Mouse (Mus musculus): ENCODE data around the gene Sorcs2. TPM values are rescaled to one million over a fixed set of nuclear protein-coding genes. Genes with fewer than 3 reads are reported as not detected.

The Sorcs2 gene
- polyA plus RNA-seq, 1 experiment from 2014 or later, result 16.9 TPM

GRCm38 (mm10) chr5:36356659-36357058 is 41.3 kb downstream of the Sorcs2 start:
- no peak for ATAC-seq (ENCODE audit: insufficient number of reproducible peaks, insufficient read depth, low FRiP score, low TSS enrichment, low read depth)
- H3K9me3 ChIP-seq, result no peaks in the 10 kb centered on the region
- no peaks in the 10 kb centered on the region for H3K36me3 ChIP-seq
- H3K9ac ChIP-seq (replicated peaks), result no peak overlapping the region
- H3K4me3 ChIP-seq (replicated peaks), result no peak overlapping the region
- H3K27me3 ChIP-seq, result no peaks in the 10 kb centered on the region
- H3K27ac ChIP-seq, result no peak overlapping the region
- H3K4me2 ChIP-seq, result no peak overlapping the region
- 77% methylated on average over 4 of the region's 4 CpGs for WGBS
- peaks cover 24% of the 10 kb centered on the region for H3K4me1 ChIP-seq (replicated peaks)

- H3K27me3 ChIP-seq, result no peaks in the 10 kb centered on the region
- no peak for ATAC-seq (ENCODE audit: insufficient number of reproducible peaks, insufficient read depth, low FRiP score, low TSS enrichment, low read depth)
- no peak overlapping the region for H3K9ac ChIP-seq (replicated peaks)
- no peak overlapping the region for H3K4me3 ChIP-seq (replicated peaks)
- WGBS, result 85% methylated on average over 3 of the region's 3 CpGs
- no peak overlapping the region for H3K4me2 ChIP-seq
- H3K9me3 ChIP-seq, result no peaks in the 10 kb centered on the region
- no peak overlapping the region for H3K27ac ChIP-seq
- H3K4me1 ChIP-seq (replicated peaks), result peaks cover 22% of the 10 kb centered on the region
- H3K36me3 ChIP-seq, result no peaks in the 10 kb centered on the region
Observed at GRCm38 (mm10) chr5:36355683-36356082, 42.3 kb downstream of the Sorcs2 start.

- peaks cover 10% of the 10 kb centered on the region; the same call in 1 of the 2 replicates for H3K4me1 ChIP-seq (replicated peaks)
- H3K4me3 ChIP-seq (replicated peaks), result no peak overlapping the region
- no peak overlapping the region for H3K9ac ChIP-seq (replicated peaks)
- no peaks in the 10 kb centered on the region for H3K36me3 ChIP-seq
- 92% methylated on average over 6 of the region's 6 CpGs for WGBS
- H3K27me3 ChIP-seq, result no peaks in the 10 kb centered on the region
- ATAC-seq (ENCODE audit: insufficient number of reproducible peaks, insufficient read depth, low FRiP score, low TSS enrichment, low read depth), result no peak
- H3K9me3 ChIP-seq, result no peaks in the 10 kb centered on the region
- no peak overlapping the region for H3K27ac ChIP-seq
- H3K4me2 ChIP-seq, result no peak overlapping the region
Observed at GRCm38 (mm10) chr5:36353679-36354078, 44.3 kb downstream of the Sorcs2 start.

GRCm38 (mm10) chr5:36353194-36353593 is 44.7 kb downstream of the Sorcs2 start:
- WGBS, result 92% methylated on average over 2 of the region's 2 CpGs

GRCm38 (mm10) chr5:36346698-36347097 is 51.2 kb downstream of the Sorcs2 start:
- no peak overlapping the region for H3K4me2 ChIP-seq
- 83% methylated on average over 4 of the region's 4 CpGs for WGBS
- H3K27me3 ChIP-seq, result no peaks in the 10 kb centered on the region
- H3K4me3 ChIP-seq (replicated peaks), result no peak overlapping the region
- no peak for ATAC-seq (ENCODE audit: insufficient number of reproducible peaks, insufficient read depth, low FRiP score, low TSS enrichment, low read depth)
- H3K27ac ChIP-seq, result no peak overlapping the region
- H3K36me3 ChIP-seq, result no peaks in the 10 kb centered on the region
- no peaks in the 10 kb centered on the region for H3K9me3 ChIP-seq
- H3K4me1 ChIP-seq (replicated peaks), result peaks cover 12% of the 10 kb centered on the region
- H3K9ac ChIP-seq (replicated peaks), result no peak overlapping the region

More at GRCm38 (mm10) chr5:36353194-36353593, 44.7 kb downstream of the Sorcs2 start:
- Histone ChIP-seq H3K4me3 (replicated peaks) (no peak overlapping the region), H3K9me3 (no peaks in the 10 kb centered on the region), H3K4me2 (no peak overlapping the region), H3K27me3 (no peaks in the 10 kb centered on the region), H3K27ac (no peak overlapping the region), H3K36me3 (no peaks in the 10 kb centered on the region), H3K4me1 (replicated peaks) (peaks cover 10% of the 10 kb centered on the region; the same call in 1 of the 2 replicates), H3K9ac (replicated peaks) (no peak overlapping the region)
- ATAC-seq (ENCODE audit: insufficient number of reproducible peaks, insufficient read depth, low FRiP score, low TSS enrichment, low read depth), result no peak

GRCm38 (mm10) chr5:36339283-36339682 is 58.7 kb downstream of the Sorcs2 start:
- peaks cover 29% of the 10 kb centered on the region for H3K4me1 ChIP-seq (replicated peaks)
- no peak overlapping the region for H3K4me2 ChIP-seq
- no peaks in the 10 kb centered on the region for H3K9me3 ChIP-seq
- WGBS, result 60% methylated on average over 3 of the region's 3 CpGs
- no peak for ATAC-seq (ENCODE audit: insufficient number of reproducible peaks, insufficient read depth, low FRiP score, low TSS enrichment, low read depth)
- H3K9ac ChIP-seq (replicated peaks), result no peak overlapping the region
- H3K36me3 ChIP-seq, result no peaks in the 10 kb centered on the region
- no peaks in the 10 kb centered on the region for H3K27me3 ChIP-seq
- H3K27ac ChIP-seq, result peak overlapping the region; percentile 47; the same call in 1 of the 2 replicates
- H3K4me3 ChIP-seq (replicated peaks), result no peak overlapping the region

- no peak for ATAC-seq (ENCODE audit: insufficient number of reproducible peaks, insufficient read depth, low FRiP score, low TSS enrichment, low read depth)
Observed at GRCm38 (mm10) chr5:36336252-36336651, 61.7 kb downstream of the Sorcs2 start.

GRCm38 (mm10) chr5:36335661-36336060 is 62.3 kb downstream of the Sorcs2 start:
- no peak overlapping the region; the same call in 1 of the 2 replicates for H3K27ac ChIP-seq
- 59% methylated on average over 2 of the region's 2 CpGs for WGBS
- H3K9ac ChIP-seq (replicated peaks), result no peak overlapping the region
- H3K4me2 ChIP-seq, result no peak overlapping the region
- ATAC-seq (ENCODE audit: insufficient number of reproducible peaks, insufficient read depth, low FRiP score, low TSS enrichment, low read depth), result no peak
- no peaks in the 10 kb centered on the region for H3K27me3 ChIP-seq
- no peak overlapping the region for H3K4me3 ChIP-seq (replicated peaks)
- no peaks in the 10 kb centered on the region for H3K9me3 ChIP-seq
- peaks cover 26% of the 10 kb centered on the region for H3K4me1 ChIP-seq (replicated peaks)
- H3K36me3 ChIP-seq, result no peaks in the 10 kb centered on the region

More at GRCm38 (mm10) chr5:36336252-36336651, 61.7 kb downstream of the Sorcs2 start:
- WGBS, result 86% methylated on average over 7 of the region's 7 CpGs
- Histone ChIP-seq H3K4me3 (replicated peaks) (no peak overlapping the region), H3K27ac (no peak overlapping the region), H3K36me3 (no peaks in the 10 kb centered on the region), H3K4me1 (replicated peaks) (peaks cover 26% of the 10 kb centered on the region), H3K9ac (replicated peaks) (no peak overlapping the region), H3K4me2 (no peak overlapping the region), H3K9me3 (no peaks in the 10 kb centered on the region), H3K27me3 (no peaks in the 10 kb centered on the region)

- H3K36me3 ChIP-seq, result no peaks in the 10 kb centered on the region
- H3K4me1 ChIP-seq (replicated peaks), result peaks cover 21% of the 10 kb centered on the region
- H3K4me2 ChIP-seq, result no peak overlapping the region
- no peaks in the 10 kb centered on the region for H3K27me3 ChIP-seq
- WGBS, result 50% methylated on average over 7 of the region's 7 CpGs
- H3K9ac ChIP-seq (replicated peaks), result no peak overlapping the region
- ATAC-seq (ENCODE audit: insufficient number of reproducible peaks, insufficient read depth, low FRiP score, low TSS enrichment, low read depth), result no peak
- no peak overlapping the region for H3K27ac ChIP-seq
- H3K9me3 ChIP-seq, result no peaks in the 10 kb centered on the region
- H3K4me3 ChIP-seq (replicated peaks), result no peak overlapping the region
Observed at GRCm38 (mm10) chr5:36334227-36334626, 63.7 kb downstream of the Sorcs2 start.

- Histone ChIP-seq H3K27ac (no peak overlapping the region), H3K36me3 (no peaks in the 10 kb centered on the region), H3K9ac (replicated peaks) (no peak overlapping the region), H3K27me3 (no peaks in the 10 kb centered on the region), H3K9me3 (no peaks in the 10 kb centered on the region), H3K4me3 (replicated peaks) (no peak overlapping the region), H3K4me2 (no peak overlapping the region), H3K4me1 (replicated peaks) (peaks cover 22% of the 10 kb centered on the region)
- ATAC-seq (ENCODE audit: insufficient number of reproducible peaks, insufficient read depth, low FRiP score, low TSS enrichment, low read depth), result no peak
- WGBS, result 74% methylated on average over 21 of the region's 21 CpGs
Observed at GRCm38 (mm10) chr5:36330472-36331155, 67.3 kb downstream of the Sorcs2 start.

- ATAC-seq (ENCODE audit: insufficient number of reproducible peaks, insufficient read depth, low FRiP score, low TSS enrichment, low read depth), result no peak
- Histone ChIP-seq H3K9me3 (no peaks in the 10 kb centered on the region), H3K9ac (replicated peaks) (0 out of 2 replicates have a peak overlapping the region, but pooled peaks have one; percentile 8), H3K4me3 (replicated peaks) (no peak overlapping the region), H3K27ac (no peak overlapping the region), H3K4me1 (replicated peaks) (peaks cover 32% of the 10 kb centered on the region), H3K4me2 (no peak overlapping the region), H3K36me3 (no peaks in the 10 kb centered on the region), H3K27me3 (peaks cover 5% of the 10 kb centered on the region; the same call in 1 of the 2 replicates)
- WGBS, result 75% methylated on average over 9 of the region's 9 CpGs
Observed at GRCm38 (mm10) chr5:36326057-36327010, 71.6 kb downstream of the Sorcs2 start.
